Mouse (Mus musculus) v-Abl transformed pro-B cells (cell line): ENCODE data around the gene AI987944.

ENCODE experiments used
- in situ Hi-C, 2 experiments: fragments of 400-800 bp; cut with MboI; formaldehyde crosslinking; loops; one replicate each; pipeline ENCODE4 v1.15.1; 2025; ENCODE audit not compliant: unreplicated experiment in 2 of 2

The AI987944 gene

GRCm38 (mm10) chr7:41393048-41393971, at the start of gene AI987944:
AI987944 (minus strand) TSS chr7:41393379.
- in situ Hi-C loops, result loop anchor here (10.0 to 25.0 kb wide), 4 partner anchors 241 to 1856 kb away; partner anchors contain the start of gene Zfp788 (in 1 of the 2)

GRCm38 (mm10) chr7:41394130-41394529, 951 bp upstream of the AI987944 start:
- in situ Hi-C loops, result loop anchor here (10.0 to 25.0 kb wide), 4 partner anchors 241 to 1857 kb away; partner anchors contain the start of gene Zfp788 (in 1 of the 2)
